Mouse (Mus musculus) urinary bladder, postnatal 4 days (tissue): ENCODE measurements around the gene 2310009B15Rik.

Source experiments
- DNase-seq, 2 experiments: peaks; one replicate each; pipeline ENCODE4 v3.0.0; 2021 to 2022; ENCODE audit warnings: low spot score in 2 of 2

The 2310009B15Rik gene

GRCm38 (mm10) chr1:138842756-138843155 is 13.9 kb downstream of the 2310009B15Rik start:
- DNase-seq, result no peak

DNA sequence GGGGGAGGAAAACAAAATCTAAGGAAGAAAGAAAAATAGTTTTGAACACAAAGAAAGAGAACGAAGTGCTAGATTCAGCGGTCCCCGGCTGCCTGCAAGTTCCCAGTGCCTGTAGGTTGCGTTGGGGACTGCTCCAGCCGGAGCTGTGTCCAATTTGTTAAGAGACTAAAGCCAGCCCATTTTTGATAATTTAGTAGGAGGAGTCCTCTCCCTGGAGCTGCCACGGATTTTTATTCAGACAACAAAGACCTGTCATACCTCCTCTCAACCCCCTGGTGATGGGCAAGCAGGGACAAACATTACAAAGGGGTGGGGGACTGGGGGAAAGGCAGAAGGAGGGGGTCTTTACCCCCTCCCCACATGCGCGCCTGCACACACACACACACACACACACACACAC is 14.3 kb downstream of the 2310009B15Rik start:
- no peak for DNase-seq

DNA sequence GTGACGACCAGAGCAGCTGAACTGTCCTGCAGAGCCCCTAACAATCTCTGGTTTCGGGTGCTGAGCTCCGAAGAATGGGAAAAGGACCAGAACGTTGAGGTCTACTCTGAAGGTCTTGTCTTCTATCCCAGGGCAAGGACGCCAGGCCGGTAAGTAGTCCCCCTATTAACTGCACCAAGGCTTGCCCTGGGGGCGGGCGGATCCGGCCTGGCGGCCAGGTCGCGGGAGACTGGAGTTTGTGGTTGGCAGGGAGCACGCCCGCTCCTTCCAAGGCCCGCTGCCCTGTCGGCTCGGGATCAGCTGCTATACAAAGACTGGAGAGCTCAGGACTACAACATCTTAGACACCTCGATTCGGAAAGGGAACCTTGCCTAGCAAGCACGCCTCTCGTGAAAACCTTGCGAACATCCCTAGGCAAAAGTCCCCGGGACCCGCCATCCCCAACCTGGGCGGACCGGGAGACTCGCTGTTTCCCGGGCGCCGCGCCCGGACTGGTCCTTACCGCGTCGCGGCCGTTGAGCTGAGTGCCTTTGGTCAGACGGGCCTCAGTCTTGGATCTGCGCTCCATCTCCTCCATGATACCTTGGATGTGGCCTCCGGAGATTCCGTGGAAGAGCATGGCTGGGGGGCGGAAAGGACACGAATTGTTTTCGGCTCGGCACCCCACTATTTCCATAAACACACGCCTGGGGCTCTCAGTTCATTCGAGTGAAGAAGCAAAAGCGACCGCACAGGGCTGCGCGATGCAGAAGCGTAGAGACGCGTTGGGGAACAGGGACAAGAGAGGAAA is 15.2 kb downstream of the 2310009B15Rik start:
- no peak for DNase-seq

DNA sequence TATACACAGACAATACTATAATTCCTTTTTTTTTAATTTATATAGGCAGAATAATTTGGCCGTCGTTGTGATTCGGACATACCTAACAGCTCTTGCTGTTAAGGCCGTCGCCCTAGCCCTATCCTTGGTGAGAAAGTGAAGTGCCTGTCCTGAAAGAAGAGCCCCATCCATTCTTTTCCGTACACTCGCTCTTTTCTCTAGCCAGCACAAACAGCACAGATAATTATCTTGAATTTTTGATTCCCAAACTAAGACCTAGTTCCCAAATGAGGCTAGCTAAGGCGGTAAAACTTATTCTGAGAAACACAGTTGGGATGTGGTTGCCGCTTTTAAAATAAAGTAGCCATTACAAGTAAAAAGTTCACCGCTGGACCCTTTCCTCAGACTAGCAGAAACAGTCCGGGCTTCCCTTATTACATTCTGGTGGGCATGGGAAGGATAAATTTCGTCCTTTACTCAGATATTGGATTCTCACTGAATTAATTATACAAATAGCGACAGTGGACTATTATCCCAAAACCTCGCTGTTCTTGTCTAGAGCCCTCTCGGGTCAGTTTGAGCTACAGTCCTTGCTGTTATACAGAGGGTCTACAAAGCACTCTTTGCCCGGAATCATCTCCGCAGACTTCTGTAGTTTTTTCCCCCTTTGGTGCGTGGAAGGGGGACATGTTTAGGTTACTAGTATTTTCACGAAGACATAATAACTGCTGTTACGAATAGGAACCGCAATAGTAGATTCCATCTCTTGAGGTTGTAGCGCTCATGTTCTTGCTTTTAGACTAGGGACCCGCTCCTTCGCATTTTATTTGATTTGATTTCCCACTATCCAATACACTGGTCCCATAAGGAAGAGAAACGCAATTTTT is 16.0 kb downstream of the 2310009B15Rik start:
- DNase-seq, result no peak

DNA sequence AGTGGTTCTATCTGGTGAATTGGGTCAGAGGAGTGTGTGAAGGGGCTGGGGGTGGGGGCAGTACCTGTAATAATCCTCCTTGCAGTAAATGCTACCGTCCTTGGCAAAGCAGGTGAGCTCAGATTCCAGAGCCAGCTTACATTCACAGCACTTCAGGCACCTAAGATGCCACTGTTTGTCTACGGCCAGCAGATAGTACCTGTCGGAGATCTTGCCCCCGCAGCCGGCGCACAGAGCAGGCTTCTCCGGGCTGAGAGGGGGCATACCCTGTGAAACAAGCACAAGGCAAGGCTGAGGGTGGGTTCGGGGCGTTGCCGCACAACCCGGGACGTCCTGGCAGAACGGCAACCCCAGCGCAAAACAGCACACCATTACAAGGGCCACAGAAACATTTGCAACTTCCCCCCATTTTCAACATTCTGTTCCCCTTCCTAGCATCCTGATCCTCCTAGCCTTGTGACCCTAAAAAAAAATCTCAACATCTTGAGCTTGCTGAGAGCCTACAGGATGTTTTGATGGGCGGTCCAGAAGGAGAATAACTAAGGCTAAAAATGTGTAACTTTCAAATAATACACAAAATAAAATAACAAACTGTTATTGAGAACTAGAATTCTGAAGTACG is 16.7 kb downstream of the 2310009B15Rik start:
- no peak for DNase-seq

- no peak for DNase-seq
Measured at GRCm38 (mm10) chr1:138839291-138839690, 17.4 kb downstream of the 2310009B15Rik start.

DNA sequence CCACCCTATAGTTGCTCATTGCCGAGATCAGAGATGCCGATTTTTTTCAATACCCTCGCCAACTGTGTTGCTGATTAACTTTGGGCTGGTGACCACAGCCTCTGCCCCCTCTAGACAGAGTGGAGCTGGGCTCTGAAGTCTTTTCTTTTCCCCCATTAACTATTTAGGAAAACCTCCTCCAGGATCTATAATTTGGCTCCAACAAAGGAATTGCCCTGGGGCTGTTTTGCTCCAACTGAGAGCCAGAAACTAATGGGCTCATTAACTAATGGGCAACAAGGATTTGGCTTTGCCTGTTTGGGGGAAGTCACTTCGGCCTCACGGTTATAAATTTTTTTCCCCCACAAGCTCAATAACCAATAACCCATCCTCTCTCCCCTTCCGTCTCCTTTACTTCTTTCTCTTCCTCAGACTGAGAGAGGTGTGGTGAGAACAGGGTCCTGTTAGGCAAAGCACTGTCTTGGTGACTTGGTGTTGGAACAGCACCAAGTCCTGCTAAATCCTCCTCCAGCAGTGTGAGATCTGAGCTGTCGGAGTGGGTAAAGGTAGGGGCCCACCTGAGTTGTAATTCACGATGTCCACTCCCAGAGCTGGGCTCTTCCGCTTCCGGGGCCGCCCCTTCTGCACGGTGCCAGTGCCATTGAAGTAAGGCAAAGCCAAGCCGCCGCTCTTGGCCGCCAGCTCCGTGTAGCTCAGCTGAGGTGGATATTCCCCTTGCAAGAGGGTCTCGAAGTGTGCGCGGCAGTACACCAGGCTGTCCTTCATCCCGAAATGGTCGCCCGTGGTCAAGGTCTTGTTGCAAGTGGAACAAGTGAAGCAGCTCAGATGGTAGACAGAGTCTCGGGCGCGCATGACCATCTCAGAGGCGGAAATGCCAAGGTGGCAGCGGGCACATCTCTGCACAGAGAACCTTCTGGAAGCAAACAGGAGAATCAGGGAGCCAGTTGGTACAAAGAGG is 18.6 kb downstream of the 2310009B15Rik start:
- DNase-seq, result no peak

GRCm38 (mm10) chr1:138835355-138835900 is 21.2 kb downstream of the 2310009B15Rik start:
- no peak for DNase-seq

DNA sequence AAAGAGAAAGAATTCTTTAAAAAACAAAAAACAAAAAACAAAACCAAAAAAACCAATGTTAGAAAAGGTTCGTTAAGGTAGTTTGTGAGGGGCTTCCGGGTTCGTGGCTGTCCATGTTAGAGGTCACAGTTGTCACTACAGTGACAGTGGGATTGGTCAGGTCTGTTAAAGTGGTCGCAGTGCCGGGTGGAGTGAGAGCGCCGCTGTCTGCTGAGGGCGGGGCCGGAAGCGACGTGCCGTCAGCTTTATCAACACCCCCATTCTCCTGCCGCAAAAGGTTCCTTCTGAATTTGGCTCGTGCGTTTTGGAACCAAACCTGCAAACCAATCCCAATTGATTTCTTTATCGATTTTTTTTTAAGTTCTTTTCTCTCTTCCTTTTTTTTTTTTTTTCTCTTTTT is 25.3 kb downstream of the 2310009B15Rik start:
- no peak for DNase-seq

DNA sequence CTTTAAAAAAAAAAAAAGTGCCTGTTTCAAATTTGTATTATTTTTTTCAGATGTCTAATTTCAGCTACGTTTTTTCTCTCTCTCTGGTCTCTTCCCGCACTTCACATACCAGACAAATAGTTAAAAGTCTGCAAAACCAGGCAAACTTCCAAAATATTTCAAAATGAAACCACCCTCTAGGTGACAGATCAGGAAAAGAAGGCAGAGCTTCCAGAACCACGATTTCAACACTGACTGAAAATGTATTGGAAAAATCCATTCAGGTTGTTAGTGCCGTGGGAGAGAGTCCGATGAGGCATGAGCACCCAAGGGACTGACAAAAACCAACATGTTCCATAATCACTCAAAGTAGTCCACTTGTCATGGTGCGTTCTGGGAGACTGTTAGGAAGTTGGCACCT is 29.8 kb downstream of the 2310009B15Rik start:
- no peak for DNase-seq

- no peak for DNase-seq
Measured at GRCm38 (mm10) chr1:138822985-138823322, 33.7 kb downstream of the 2310009B15Rik start.

GRCm38 (mm10) chr1:138822255-138822984 is 34.2 kb downstream of the 2310009B15Rik start:
- DNase-seq, result no peak
